Mouse (Mus musculus): ENCODE data around the gene Rdh11. TPM values are rescaled to one million over a fixed set of nuclear protein-coding genes. Genes with fewer than 3 reads are reported as not detected.
A peak's percentile ranks its signal among the peaks of the same experiment; 100 is the strongest.

Rdh11 gene
- polyA plus RNA-seq, 1 experiment from 2014 or later = 18.4 TPM

- Histone ChIP-seq H3K4me1 (replicated peaks) (peaks cover 6% of the 10 kb centered on the region), H3K9me3 (replicated peaks) (no peaks in the 10 kb centered on the region), H3K4me3 (no peak overlapping the region), H3K27me3 (replicated peaks) (no peaks in the 10 kb centered on the region), H3K27ac (ENCODE audit: poor library complexity, severe bottlenecking) (no peak overlapping the region), H3K9ac (no peak overlapping the region), H3K4me2 (no peak overlapping the region), H3K36me3 (peaks cover 33% of the 10 kb centered on the region)
- ATAC-seq (ENCODE audit: insufficient number of reproducible peaks, low FRiP score) = no peak
- 89% methylated on average over 5 of the region's 5 CpGs for WGBS
Observed at GRCm38 (mm10) chr12:79175998-79176397, 16.1 kb downstream of the Rdh11 start.

DNA sequence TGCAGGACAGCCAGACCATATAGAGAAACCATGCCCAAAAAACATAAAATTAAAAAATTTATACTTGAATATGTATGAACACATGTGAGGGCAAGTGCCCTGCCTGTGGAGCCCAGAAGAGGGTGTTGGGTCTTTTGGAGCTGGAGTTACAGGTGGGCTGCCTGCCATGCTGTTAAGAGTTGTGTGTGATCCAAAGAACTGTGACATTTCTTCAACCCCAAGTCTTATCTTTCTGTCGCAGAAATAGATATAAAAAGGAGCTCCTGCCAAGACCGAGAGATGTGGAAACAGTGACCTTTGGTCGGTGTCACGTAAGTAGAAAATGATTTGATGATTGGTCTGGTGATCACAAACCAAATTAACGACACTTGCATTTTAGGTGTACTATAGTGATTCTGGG lies 18.4 kb downstream of the Rdh11 start:
- ATAC-seq (ENCODE audit: insufficient number of reproducible peaks, low FRiP score) = no peak
- Histone ChIP-seq H3K27me3 (replicated peaks) (no peaks in the 10 kb centered on the region), H3K9ac (no peak overlapping the region), H3K4me3 (no peak overlapping the region), H3K9me3 (replicated peaks) (no peaks in the 10 kb centered on the region), H3K36me3 (peaks cover 30% of the 10 kb centered on the region), H3K4me1 (replicated peaks) (peaks cover 6% of the 10 kb centered on the region), H3K4me2 (no peak overlapping the region), H3K27ac (ENCODE audit: poor library complexity, severe bottlenecking) (no peak overlapping the region)
- WGBS = 65% methylated on average over 5 of the region's 5 CpGs

- Histone ChIP-seq H3K27me3 (replicated peaks) (no peaks in the 10 kb centered on the region), H3K36me3 (peaks cover 24% of the 10 kb centered on the region), H3K4me1 (replicated peaks) (peaks cover 6% of the 10 kb centered on the region), H3K9ac (peak within 1 kb of the TSS; percentile 95), H3K9me3 (replicated peaks) (no peaks in the 10 kb centered on the region), H3K4me2 (peak within 1 kb of the TSS; percentile 64), H3K4me3 (peak within 1 kb of the TSS; percentile 98), H3K27ac (ENCODE audit: poor library complexity, severe bottlenecking) (peak within 1 kb of the TSS; percentile 82)
- under 1% methylated on average over 73 of the region's 73 CpGs for WGBS
- peak; percentile 98 for ATAC-seq (ENCODE audit: insufficient number of reproducible peaks, low FRiP score)
Observed at GRCm38 (mm10) chr12:79172019-79172941, 19.8 kb downstream of the Rdh11 start, which contains the start of gene Vti1b. TSS of gene Vti1b (minus strand) at chr12:79172667.

DNA sequence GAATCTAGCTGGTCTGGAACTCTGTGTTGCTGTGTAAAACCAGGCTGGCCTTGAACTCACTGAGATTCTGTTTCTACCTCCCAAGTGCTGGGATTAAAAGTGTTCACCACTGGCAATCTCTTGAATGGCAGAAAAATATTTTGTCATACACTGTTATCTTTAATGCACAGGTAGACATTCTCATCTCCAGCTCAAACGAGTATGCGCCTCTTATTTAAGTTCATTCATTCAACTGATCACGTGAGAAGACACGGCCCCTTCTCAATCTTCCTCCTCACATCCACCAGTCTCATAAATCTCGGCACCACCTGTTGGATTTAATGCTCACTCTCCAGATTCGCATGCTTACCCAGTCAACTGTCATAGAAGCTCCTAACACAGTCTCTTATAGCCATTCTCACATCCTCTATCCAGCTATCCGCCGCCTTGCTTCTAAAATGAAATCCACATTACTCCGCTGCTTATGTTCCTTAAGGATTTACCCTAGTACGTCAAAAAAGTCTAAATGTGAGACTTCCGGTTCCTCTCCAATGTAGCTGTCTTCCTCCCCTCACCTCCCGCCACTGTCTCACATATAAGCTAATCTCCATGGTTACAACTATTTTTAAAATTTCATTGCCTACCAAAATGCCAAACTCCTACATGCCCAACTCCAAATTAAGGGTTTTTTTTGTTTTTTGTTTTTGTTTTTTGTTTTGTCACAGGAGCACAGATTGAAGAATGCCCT lies 20.7 kb downstream of the Rdh11 start:
- no peaks in the 10 kb centered on the region for H3K27me3 ChIP-seq (replicated peaks)
- H3K4me3 ChIP-seq = peak overlapping the region; percentile 98
- no peaks in the 10 kb centered on the region for H3K9me3 ChIP-seq (replicated peaks)
- H3K9ac ChIP-seq = peak overlapping the region; percentile 95
- no peak for ATAC-seq (ENCODE audit: insufficient number of reproducible peaks, low FRiP score)
- H3K36me3 ChIP-seq = peaks cover 16% of the 10 kb centered on the region
- H3K4me2 ChIP-seq = peak overlapping the region; percentile 64
- no peak overlapping the region for H3K27ac ChIP-seq (ENCODE audit: poor library complexity, severe bottlenecking)
- peaks cover 6% of the 10 kb centered on the region for H3K4me1 ChIP-seq (replicated peaks)
- 38% methylated on average over 12 of the region's 12 CpGs for whole genome bisulfite sequencing

- H3K27me3 ChIP-seq (replicated peaks) = no peaks in the 10 kb centered on the region
- ATAC-seq (ENCODE audit: insufficient number of reproducible peaks, low FRiP score) = no peak
- H3K36me3 ChIP-seq = peaks cover 11% of the 10 kb centered on the region
- 81% methylated on average over 3 of the region's 3 CpGs for WGBS
- H3K4me2 ChIP-seq = no peak overlapping the region
- no peaks in the 10 kb centered on the region for H3K9me3 ChIP-seq (replicated peaks)
- H3K4me1 ChIP-seq (replicated peaks) = peaks cover 10% of the 10 kb centered on the region
- H3K27ac ChIP-seq (ENCODE audit: poor library complexity, severe bottlenecking) = no peak overlapping the region
- no peak overlapping the region for H3K4me3 ChIP-seq
- no peak overlapping the region for H3K9ac ChIP-seq
Observed at GRCm38 (mm10) chr12:79170421-79170820, 21.7 kb downstream of the Rdh11 start.

- Histone ChIP-seq H3K4me2 (no peak overlapping the region), H3K27ac (ENCODE audit: poor library complexity, severe bottlenecking) (no peak overlapping the region), H3K27me3 (replicated peaks) (no peaks in the 10 kb centered on the region), H3K9me3 (replicated peaks) (no peaks in the 10 kb centered on the region), H3K4me3 (no peak overlapping the region), H3K36me3 (peaks cover 13% of the 10 kb centered on the region), H3K9ac (no peak overlapping the region), H3K4me1 (replicated peaks) (peaks cover 14% of the 10 kb centered on the region)
- ATAC-seq (ENCODE audit: insufficient number of reproducible peaks, low FRiP score) = no peak
Observed at GRCm38 (mm10) chr12:79169173-79169572, 22.9 kb downstream of the Rdh11 start.

GRCm38 (mm10) chr12:79162876-79163275 lies 29.2 kb downstream of the Rdh11 start:
- peaks cover 63% of the 10 kb centered on the region for H3K36me3 ChIP-seq
- WGBS = 86% methylated on average over 3 of the region's 3 CpGs
- H3K27me3 ChIP-seq (replicated peaks) = no peaks in the 10 kb centered on the region
- H3K9me3 ChIP-seq (replicated peaks) = no peaks in the 10 kb centered on the region
- peaks cover 16% of the 10 kb centered on the region for H3K4me1 ChIP-seq (replicated peaks)
- H3K27ac ChIP-seq (ENCODE audit: poor library complexity, severe bottlenecking) = no peak overlapping the region
- ATAC-seq (ENCODE audit: insufficient number of reproducible peaks, low FRiP score) = no peak
- no peak overlapping the region for H3K4me2 ChIP-seq
- no peak overlapping the region for H3K9ac ChIP-seq
- no peak overlapping the region for H3K4me3 ChIP-seq

DNA sequence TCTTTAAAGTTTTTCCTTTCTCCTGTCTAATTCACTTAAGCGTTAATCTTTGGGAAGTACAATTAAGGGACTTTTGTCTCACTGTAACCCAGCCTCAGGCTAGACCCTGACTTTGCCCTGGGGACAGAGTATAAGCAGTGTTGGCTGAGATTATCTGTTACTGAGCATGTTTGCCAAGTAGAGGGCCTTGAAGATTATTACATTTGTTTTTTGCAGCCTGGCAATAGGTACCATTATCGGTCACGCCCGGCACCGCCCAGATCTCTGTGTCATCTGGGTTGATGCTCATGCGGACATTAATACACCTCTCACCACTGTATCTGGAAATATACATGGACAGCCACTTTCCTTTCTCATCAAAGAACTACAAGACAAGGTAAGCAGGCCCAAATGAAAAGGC lies 42.4 kb downstream of the Rdh11 start:
- Histone ChIP-seq H3K27ac (ENCODE audit: poor library complexity, severe bottlenecking) (no peak overlapping the region), H3K4me2 (no peak overlapping the region), H3K27me3 (replicated peaks) (no peaks in the 10 kb centered on the region), H3K4me1 (replicated peaks) (no peaks in the 10 kb centered on the region), H3K36me3 (peaks cover 9% of the 10 kb centered on the region), H3K4me3 (no peak overlapping the region), H3K9ac (no peak overlapping the region), H3K9me3 (replicated peaks) (no peaks in the 10 kb centered on the region)
- 92% methylated on average over 6 of the region's 6 CpGs for WGBS
- no peak for ATAC-seq (ENCODE audit: insufficient number of reproducible peaks, low FRiP score)

GRCm38 (mm10) chr12:79141384-79141783 lies 50.7 kb downstream of the Rdh11 start:
- H3K4me2 ChIP-seq = no peak overlapping the region
- no peak overlapping the region for H3K9ac ChIP-seq
- ATAC-seq (ENCODE audit: insufficient number of reproducible peaks, low FRiP score) = no peak
- no peaks in the 10 kb centered on the region for H3K9me3 ChIP-seq (replicated peaks)
- no peaks in the 10 kb centered on the region for H3K4me1 ChIP-seq (replicated peaks)
- no peak overlapping the region for H3K4me3 ChIP-seq
- H3K36me3 ChIP-seq = no peaks in the 10 kb centered on the region
- no peaks in the 10 kb centered on the region for H3K27me3 ChIP-seq (replicated peaks)
- no peak overlapping the region for H3K27ac ChIP-seq (ENCODE audit: poor library complexity, severe bottlenecking)

GRCm38 (mm10) chr12:79140811-79141210 lies 51.3 kb downstream of the Rdh11 start:
- H3K4me2 ChIP-seq = no peak overlapping the region
- no peak overlapping the region for H3K4me3 ChIP-seq
- WGBS = 81% methylated on average over 2 of the region's 2 CpGs
- H3K27ac ChIP-seq (ENCODE audit: poor library complexity, severe bottlenecking) = no peak overlapping the region
- H3K9ac ChIP-seq = no peak overlapping the region
- no peaks in the 10 kb centered on the region for H3K9me3 ChIP-seq (replicated peaks)
- H3K27me3 ChIP-seq (replicated peaks) = no peaks in the 10 kb centered on the region
- H3K4me1 ChIP-seq (replicated peaks) = no peaks in the 10 kb centered on the region
- ATAC-seq (ENCODE audit: insufficient number of reproducible peaks, low FRiP score) = no peak
- H3K36me3 ChIP-seq = no peaks in the 10 kb centered on the region

GRCm38 (mm10) chr12:79139417-79139816 lies 52.7 kb downstream of the Rdh11 start:
- Histone ChIP-seq H3K36me3 (no peaks in the 10 kb centered on the region), H3K9ac (no peak overlapping the region), H3K9me3 (replicated peaks) (no peaks in the 10 kb centered on the region), H3K27ac (ENCODE audit: poor library complexity, severe bottlenecking) (no peak overlapping the region), H3K4me1 (replicated peaks) (peaks cover 3% of the 10 kb centered on the region; the same call in 1 of the 2 replicates), H3K4me3 (no peak overlapping the region), H3K4me2 (no peak overlapping the region), H3K27me3 (replicated peaks) (no peaks in the 10 kb centered on the region)
- no peak for ATAC-seq (ENCODE audit: insufficient number of reproducible peaks, low FRiP score)
- WGBS = 39% methylated on average over 1 of the region's 1 CpGs
